Mouse (Mus musculus) left cerebral cortex, adult 11 months (tissue): Measurements from ENCODE around the gene Slu7.

Experiments used
- DNase-seq: peaks from one replicate; pipeline ENCODE4 v3.0.0; 2022; ENCODE audit warnings: low spot score

Slu7 gene

DNA sequence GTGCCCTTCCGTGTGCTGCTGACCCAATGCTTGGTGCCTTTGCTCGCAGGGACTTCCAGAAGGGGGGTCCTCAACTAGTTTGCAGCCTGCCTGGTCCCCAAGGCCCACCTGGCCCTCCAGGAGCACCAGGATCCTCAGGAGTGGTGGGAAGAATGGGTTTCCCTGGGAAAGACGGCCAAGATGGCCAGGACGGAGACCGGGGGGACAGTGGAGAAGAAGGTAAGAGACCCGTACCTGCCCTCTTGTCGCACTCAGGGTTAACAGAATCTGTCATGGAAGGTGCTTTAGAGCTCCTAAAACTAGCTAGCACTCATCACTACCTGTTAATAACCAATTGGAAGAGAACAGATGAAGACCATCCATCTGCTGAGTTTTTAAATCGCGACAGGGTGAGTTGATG lies 52.3 kb downstream of the Slu7 start:
- DNase-seq, result no peak

DNA sequence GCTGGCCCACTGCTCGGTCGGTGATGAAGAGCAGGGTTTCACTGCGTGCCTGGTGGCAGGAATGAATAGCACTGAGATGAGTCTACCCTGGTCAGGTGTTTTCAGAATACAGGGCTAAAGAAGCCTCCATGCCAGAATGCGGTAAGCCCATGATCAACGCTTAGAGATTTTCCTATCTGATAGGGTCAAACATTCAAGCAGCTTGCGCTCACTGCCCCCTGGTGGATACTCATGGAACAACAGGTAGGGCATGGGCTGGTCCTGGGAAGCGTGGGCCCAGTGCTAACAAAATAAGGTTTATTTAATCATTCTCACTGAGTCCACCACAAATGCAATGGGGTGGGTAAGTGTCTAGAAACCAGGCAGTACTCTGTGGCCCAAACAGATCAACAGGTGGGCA lies 59.1 kb downstream of the Slu7 start:
- DNase-seq, result peak; percentile 45

DNA sequence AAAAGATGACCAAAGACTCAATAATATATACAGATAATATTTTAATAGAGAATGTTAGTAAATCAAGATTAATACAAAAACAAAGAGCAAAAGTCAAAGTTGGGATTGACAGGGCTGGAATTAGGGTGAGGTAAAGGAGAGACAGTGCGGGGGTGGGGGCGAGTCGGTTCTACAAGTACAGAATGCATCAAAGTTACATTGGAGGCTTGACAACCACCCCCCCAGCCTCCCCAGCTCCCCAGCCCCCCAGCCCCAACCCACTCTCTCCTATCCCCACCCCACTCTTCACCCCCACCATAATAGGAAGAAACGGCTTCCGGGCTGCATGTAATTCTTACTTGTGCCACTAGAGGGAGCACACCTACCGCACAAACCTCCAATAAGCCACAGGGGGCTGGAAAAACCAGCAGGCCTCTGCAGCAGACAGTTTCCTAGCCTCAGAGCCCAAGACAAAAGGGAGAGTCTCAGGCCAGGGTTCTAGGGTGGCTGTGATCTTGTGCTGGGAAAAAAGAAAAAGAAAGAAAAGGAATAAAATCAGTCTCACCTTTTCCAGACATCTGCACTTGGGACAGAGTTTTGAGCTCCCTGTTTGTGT lies 60.4 kb downstream of the Slu7 start:
- peak; percentile 38 for DNase-seq

GRCm38 (mm10) chr11:43495037-43495436 lies 61.5 kb downstream of the Slu7 start:
- no peak for DNase-seq

DNA sequence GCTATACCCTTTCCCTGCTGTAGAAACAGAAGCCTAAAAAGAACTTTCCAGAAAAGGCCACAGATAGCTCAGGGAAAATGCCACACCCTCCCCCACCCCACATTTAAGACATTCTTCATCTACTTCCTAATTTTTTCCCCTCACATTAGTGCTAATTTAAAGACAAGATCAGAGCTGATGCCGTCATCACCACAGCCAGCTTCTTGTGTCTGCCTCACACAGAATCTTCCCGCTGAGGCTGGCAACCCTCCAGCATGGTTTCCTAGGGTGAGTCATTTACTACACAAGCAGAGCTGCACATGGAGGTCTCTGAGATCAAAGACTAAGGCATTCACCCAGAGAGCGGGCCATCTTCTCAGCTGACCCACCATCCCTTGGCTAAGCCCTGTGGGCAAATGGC lies 62.0 kb downstream of the Slu7 start:
- DNase-seq, result no peak
